Mouse (Mus musculus): ENCODE measurements at regions not wholly inside any gene's neighbourhood (a gene's known extent, or its start where the extent isn't known, plus 50 kb on each side); places are given as distances from the start of the nearest gene placed in this dataset.
"Not testable (repeated sequence)": the region's sequence is repeated elsewhere in the genome, so short reads cannot be mapped to it uniquely, and the experiment has no call there.

DNA sequence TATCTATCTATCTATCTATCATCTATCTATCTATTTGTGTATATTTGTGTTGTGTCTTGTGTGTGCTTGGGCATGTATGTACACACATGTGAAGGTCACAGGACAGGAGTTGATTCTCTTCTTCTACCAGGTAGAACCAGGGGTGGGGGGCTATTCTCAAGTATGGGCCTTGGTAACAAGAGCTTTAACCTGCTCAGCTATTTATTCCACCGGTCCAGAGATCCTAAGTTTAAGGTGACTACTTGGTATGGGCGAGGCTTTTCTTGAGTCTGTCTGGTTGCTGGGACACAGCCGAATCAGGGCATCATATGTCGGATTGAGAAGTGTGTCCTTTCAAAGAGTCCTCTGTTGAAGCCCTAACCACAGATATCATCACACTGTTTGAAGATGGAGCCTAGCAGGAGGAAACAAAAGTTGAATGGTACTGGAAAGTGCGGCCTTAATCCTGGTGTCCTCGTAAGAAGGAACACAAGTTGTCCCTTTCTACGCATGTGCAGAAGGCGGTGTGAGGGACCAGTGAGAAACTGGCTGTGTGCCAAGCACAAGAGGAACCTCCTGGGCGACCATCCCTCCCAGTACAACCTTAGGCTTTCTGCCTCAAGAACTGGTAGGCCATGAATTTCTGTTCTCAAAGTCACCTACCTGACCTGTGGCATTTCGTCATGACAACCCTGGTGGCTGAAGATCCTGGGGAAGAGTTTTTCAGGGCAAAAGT is 80.0 kb upstream of the Cpsf6 start:
- ATAC-seq (ENCODE audit: extremely low read depth, insufficient number of reproducible peaks, low FRiP score, poor library complexity, severe bottlenecking) = no peak

DNA sequence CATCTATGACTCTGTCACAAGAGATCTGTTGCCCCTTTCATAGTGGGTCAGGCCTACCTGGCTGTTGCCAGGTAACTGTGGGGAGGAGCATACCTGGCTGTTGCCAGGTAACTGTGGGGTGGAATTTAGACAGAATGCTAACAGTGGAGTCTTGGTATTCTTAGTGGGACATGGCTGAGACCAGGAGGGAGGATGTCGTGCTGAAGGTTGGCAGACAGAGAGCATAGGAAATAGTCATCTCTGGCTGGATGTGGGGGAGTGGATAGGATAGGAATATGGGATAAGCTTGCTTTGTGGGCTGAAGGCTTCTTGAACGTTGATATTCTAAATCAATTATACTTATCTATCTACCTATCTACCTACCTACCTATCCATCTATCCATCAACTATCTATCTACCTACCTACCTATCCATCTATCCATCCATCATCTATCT is 79.2 kb upstream of the Cpsf6 start:
- ATAC-seq (ENCODE audit: extremely low read depth, insufficient number of reproducible peaks, low FRiP score, poor library complexity, severe bottlenecking) = no peak

DNA sequence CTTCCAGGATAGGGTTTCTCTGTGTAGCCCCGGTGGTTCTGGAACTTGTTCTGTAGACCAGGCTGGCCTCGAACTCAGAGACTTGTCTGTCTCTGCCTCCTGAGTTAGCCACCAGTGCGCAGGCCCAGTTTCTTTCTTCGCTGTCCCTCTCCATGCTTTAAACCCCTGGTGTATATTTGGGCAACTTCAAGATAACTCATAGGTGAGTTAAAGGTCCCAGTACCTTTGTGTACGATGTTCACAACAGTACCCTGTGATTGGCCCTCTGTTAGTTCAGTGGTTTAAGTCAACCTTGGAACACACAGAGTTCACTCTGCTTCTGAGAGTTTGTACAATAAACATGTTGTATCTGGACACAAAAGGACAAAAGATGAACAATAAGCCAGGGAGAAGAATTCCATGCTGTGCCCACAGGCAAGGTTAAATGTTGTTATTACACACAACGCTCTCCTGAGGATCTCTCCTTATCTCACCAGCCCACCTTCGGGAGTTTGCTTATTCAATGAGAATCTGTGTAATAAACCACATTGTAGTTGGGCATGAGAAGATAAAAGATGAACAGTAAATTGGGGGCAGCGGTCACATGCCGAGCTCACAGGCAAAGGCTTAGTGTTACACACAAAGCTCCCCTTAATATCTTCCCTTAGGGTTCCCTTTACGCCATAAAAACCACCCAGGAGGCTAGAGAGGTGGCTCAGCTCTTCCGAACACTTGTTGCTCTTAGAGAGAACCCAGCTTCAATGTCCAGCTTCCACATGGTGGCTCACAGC is 78.6 kb upstream of the Cpsf6 start:
- ATAC-seq (ENCODE audit: extremely low read depth, insufficient number of reproducible peaks, low FRiP score, poor library complexity, severe bottlenecking) = no peak

DNA sequence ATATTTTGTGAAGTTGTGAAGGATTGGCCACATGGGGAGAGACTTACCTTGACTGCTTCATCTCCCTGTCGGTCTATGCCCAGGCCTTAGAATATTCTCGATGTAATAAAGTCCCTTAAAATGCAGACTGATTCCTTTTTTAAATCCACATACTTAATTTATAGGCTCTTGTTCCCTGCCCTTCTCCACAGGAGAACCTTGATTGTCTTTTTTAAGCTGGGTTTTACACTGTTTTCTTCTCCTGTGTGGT is 77.8 kb upstream of the Cpsf6 start:
- ATAC-seq (ENCODE audit: extremely low read depth, insufficient number of reproducible peaks, low FRiP score, poor library complexity, severe bottlenecking) = no peak

DNA sequence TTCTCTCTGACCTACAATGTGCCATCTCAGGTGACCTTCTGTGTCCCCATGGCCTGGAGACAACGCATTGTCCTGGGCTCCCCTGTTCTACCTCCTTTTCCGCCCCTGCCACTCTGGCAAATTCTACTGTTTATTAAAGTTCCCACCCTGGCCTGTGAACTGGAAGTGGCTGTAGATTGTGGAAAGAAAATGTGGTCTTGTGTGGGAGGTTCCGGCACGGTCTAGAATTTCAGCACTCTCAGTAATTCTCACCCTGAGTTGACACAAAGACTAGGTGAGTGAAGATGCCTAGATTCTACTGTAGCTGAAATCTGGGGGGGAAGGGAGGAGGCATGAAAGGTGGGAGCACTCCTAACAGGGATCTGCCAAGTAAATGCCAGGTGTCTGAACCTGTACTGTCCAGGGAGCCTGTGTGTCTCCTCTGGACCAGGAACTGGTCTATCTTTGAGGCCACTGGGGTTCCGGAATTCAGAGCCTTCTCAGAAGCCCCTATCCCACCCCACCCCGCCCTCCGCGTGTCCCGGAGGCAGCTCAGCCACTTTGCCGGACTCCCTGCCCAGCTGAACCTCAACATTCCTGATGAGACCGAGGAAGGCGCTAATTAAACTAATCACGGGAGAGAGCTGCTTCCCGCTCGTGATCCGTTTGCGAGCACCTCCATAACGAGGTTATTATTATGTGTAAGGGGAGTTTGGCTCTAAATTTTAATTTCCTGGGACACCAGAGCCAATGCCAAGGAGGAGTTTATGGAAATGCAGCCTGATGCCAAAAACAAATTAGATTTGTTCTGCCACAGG is 77.3 kb upstream of the Cpsf6 start:
- ATAC-seq (ENCODE audit: extremely low read depth, insufficient number of reproducible peaks, low FRiP score, poor library complexity, severe bottlenecking) = no peak

DNA sequence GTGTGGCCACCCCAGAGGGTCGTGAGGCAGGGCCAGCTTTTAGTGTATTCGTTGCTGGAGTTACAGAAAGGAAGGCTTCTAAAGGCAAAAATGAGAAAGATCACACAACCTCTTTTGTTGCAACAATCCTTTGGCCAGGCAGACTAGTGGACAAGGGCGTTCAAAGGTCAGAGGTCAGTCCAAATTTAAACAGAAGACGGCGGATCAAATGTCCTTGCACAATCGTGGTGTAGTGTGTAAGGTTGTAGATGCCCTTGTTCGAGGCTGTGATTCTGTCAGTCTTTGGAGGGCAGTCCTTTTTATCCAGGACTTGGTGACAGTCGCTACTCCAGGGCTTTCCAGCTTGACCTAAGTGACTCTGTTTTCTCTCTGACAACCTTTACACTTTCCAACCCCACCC is 76.6 kb upstream of the Cpsf6 start:
- ATAC-seq (ENCODE audit: extremely low read depth, insufficient number of reproducible peaks, low FRiP score, poor library complexity, severe bottlenecking) = no peak

DNA sequence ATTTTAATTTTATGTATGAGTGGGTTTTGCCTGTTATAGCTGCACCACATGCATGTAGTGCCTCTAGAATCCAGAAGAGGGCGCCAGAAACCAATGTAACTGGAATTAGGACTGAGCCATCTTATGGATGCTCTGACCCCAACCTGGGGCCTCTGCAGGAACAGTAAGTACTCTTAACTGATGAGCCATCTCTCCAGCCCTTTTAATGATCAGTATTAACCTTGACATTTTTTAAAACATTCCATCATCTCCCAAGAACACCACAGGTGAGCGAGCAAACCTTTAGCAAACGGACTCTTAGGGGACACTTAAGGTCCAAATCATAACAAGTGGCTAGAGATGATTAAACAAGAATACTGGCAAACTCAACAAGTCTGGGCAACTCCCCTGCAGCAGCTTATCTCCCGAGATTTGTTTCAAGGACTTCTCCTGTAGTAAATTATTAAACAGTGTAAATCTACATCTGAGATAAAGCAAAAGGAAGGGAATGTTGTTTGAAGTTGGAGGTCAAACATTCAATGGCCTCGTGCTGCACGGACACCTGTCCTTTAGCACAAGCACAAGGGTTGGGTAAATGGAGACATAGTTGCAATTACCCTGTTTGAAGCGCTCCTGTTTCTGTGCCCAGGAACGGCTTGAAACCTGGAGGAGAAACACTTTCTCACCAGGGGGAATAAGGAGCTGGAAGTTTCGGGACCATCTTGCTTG is 75.9 kb upstream of the Cpsf6 start:
- peak; percentile 55 for ATAC-seq (ENCODE audit: extremely low read depth, insufficient number of reproducible peaks, low FRiP score, poor library complexity, severe bottlenecking)

DNA sequence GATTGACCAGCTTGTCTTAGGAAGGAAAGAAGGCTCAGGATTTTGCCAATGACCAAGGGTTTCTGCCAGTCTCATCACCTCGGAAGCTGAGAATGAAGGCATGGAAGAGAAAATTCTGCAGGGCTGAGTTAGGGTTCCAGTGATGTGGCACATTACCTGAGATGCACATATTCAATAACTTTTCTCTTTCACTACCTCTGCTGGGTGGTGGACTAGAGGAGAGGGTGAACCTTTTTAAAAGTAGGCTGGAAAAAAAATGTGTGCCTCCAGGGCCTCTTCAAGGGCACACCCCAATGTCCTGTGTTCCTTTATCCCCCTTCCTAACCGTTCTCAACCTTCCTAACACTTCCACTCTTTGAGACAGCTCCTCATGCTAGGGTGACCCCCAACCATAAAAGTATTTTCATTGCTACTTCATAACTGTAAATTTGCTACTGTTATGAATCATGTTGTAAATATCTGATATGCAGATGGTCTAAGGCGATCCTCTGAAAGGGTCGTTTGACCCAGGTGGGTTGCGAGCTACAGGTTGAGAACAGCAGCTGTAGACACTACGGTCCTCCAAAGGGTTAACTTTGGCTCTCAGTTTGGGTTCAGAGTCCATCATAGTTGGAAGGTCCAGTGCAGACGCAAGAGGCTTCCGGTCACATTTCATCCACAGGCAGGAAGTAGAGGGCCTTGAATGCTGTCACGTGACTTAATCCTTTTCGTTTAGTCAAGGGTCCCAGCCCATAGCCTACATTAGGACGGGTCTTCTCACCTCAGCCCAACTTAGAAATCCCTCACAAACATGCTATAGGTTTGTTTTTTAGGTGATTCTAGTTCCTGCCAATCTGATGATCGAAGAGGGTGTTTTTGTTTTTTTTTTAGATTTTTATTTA is 75.1 kb upstream of the Cpsf6 start:
- ATAC-seq (ENCODE audit: extremely low read depth, insufficient number of reproducible peaks, low FRiP score, poor library complexity, severe bottlenecking) = no peak

DNA sequence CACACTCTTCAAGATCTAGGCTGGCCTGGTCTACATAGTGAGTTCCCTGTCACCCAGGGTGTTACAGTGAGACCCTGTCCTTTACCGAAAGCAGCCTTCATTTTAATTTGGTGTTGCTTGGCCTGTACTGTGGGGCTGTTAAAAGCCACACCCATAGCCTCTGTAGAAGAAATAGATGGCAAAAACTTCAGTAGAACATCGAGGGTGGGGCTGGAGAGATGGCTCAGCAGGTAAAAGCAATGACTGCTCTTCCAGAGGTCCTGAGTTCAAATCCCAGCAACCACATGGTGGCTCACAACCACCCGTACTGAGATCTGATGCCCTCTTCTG is 74.3 kb upstream of the Cpsf6 start:
- ATAC-seq (ENCODE audit: extremely low read depth, insufficient number of reproducible peaks, low FRiP score, poor library complexity, severe bottlenecking) = no peak

DNA sequence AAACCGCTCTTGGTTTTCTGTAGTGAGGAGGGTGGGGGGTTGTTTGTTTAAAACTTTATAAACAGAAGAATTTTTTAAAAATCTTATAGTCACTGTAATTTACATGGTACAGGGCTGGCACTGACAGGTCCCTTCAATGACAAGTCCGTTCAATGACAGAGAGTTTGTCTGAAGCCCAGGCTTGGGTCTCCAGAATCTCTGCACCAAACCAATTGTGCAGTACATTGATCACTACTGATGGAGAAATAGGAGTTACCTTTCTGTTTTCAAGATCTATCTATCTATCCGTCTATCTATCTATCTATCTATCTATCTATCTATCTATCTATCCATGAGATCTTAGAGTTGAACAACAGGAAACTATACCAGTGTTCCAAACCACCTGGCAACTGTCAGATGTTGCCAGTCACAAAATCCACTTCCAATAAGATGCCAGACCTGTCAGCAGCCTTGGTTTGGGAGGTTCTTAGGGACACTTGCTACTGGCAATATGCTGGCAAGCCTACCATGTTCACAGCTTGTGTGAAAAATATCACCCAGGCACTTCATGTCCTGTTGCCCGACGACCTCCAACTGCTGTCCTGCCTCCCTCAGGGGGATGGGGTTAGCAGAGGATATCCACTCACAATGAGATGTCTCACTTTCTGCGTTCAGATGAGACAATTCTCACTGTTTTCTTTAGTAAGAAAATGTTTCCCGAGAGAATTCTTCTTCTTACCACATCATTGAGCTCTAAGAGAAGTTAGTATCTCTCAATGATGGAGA is 73.8 kb upstream of the Cpsf6 start:
- no peak for ATAC-seq (ENCODE audit: extremely low read depth, insufficient number of reproducible peaks, low FRiP score, poor library complexity, severe bottlenecking)

DNA sequence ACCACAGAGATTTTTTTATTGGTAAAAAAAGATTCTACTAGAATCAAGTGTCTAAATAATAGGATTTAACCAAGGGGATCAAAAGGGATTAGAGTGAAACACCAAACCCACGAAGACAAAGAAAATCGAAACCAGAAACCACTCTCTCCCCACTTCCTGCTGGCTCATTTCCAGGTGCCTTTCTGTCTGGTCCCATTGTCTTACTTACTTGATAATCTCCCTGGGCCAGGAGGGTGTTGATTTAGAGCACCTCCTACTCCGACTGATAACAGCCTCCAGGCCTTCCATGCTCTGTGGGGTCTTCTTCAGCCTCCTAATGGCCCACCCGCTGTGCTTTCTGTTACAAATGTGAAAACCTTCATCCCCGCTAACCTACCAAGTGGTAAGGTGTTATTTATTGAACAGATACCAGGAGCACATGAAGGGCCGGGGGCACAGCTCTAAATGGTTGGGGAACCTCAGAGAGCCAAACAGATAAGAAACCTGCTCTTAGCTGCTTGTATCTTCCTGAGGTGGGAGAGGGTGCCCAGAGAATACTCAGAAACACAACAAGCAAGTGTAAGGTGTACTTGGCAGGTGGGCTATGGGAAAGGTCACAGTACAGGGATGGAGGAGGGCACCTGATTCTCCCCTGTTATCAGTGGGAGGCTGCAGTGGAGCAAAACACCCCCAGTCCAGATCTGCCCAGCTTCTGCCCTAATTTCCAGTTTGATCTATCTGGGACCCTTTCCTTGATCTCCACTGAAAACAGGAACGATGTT is 72.6 kb upstream of the Cpsf6 start:
- 0 out of 2 replicates have a peak, but pooled peaks have one; percentile 27 for ATAC-seq (ENCODE audit: extremely low read depth, insufficient number of reproducible peaks, low FRiP score, poor library complexity, severe bottlenecking)

DNA sequence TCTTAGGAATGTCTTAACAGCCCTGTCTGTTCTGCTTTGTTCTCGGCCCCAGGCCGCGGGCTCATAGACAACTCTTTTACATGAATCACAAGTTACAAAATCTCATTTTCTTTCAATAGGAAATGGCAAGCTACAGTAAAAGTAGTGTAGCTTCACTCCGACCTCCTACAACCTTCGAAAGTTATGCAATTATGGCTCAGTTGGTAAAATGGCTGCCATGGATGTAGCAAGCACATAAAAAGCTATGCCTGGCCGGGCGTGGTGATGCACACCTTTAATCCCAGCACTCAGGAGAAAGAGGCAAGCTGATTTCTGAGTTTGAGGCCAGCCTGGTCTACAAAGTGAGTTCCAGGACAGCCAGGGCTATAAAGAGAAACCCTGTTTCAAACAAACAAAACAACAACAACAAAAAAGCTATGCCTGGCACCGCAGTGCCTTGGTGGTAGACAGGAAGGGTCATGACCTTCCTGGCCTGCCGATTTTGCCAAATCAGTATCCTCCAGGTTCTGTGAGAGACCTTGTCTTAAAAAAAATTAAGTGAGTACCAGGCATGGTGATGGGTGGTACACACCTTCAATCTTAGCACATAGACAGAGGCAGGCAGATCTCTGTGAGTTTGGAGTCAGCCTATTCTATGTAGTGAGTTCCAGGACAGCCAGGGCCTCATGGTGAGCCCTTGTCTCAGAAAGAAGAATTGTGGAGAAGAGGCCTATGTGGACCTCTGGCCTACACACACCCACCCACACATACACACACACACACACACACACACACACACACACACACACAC is 71.8 kb upstream of the Cpsf6 start:
- ATAC-seq (ENCODE audit: extremely low read depth, insufficient number of reproducible peaks, low FRiP score, poor library complexity, severe bottlenecking) = no peak

DNA sequence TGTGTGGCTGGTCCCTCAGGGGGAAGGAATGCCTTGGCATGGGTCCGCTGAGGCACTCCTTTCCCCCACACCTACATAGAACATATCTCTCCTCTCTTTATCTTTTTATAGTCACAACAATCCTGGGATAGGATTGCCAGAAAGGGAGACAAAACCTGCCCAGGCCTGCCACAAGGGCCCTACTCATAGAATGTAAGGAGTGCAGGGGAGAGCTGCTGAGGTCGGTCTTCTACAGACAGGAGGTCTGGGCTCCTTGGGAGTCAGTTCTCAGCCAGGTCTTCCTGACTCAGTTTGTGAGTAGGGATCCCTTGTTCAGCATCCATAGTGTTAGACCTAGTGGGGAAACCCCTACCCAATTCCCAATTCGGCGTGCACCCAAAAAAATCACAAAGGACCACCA is 70.8 kb upstream of the Cpsf6 start:
- ATAC-seq (ENCODE audit: extremely low read depth, insufficient number of reproducible peaks, low FRiP score, poor library complexity, severe bottlenecking) = no peak

DNA sequence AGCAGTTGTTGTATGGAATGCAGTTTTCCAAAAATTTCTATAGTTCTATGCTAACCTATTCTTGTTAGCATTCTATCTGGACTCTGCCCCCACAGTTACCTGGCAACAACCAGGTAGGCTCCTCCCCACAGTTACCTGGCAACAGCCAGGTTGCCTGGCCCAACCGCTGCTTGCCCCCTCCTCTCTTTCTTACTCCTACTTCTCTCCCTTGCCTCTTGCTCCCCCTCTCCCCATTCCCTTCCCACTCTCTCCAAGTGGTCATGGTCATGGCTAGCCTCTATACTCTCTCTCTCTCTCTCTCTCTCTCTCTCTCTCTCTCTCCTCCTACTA is 70.4 kb upstream of the Cpsf6 start:
- ATAC-seq (ENCODE audit: extremely low read depth, insufficient number of reproducible peaks, low FRiP score, poor library complexity, severe bottlenecking) = no peak

DNA sequence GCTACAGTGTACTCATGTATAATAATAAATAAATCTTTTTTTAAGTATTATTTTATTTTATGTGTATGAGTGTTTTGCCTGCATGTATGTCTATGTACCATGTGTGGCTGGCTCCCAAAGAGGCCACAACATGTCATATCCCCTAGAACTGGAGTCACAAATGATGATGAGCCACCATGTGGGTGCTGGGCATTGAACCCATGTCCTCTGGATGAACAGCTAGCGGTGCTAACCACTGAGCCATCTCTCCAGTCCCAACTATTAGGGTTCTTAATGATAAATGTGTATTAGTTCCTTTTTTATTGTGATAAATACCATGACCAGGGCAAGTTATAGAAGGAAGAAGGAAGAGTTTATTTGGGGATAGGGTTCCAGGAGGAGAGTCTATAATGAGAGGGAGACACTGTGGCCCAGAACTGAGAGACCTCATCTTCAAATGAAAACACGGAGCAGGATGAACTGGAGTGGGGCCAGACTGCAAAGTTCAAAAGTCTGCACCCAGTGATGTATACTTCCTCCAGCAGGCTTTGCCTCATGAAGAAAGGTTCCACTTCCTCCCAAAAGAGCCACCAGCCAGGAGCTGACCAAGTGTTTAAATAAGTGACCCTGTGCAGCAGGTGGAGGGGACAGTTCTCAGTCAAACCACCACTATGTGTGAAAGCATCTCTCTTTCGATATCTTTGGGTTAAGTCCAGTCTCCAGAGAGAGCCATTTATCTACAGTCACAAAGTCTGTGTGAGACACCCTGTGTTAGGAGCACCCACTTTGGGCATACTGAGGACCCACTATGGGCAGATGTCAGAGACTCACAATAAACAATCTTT is 69.8 kb upstream of the Cpsf6 start:
- ATAC-seq (ENCODE audit: extremely low read depth, insufficient number of reproducible peaks, low FRiP score, poor library complexity, severe bottlenecking) = peak; percentile 76

DNA sequence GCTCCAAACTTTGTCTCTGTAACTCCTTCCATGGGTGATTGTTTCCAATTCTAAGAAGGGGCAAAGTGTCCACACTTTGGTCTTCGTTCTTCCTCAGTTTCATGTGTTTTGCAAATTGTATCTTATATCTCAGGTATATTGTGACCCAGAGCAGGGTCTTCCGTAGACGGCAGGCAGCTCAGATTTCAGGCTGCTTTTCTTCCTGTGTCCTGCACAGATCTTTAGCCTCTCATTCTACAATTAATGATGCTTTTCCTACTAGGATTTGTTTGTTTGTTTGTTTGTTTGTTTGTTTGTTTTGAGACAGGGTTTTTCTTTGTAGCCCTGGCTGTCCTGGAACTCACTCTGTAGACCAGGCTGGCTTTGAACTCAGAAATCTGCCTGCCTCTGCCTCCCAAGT is 69.0 kb upstream of the Cpsf6 start:
- ATAC-seq (ENCODE audit: extremely low read depth, insufficient number of reproducible peaks, low FRiP score, poor library complexity, severe bottlenecking) = not testable (repeated sequence)
